Mouse (Mus musculus): ENCODE measurements around the gene Tent5b.
A peak's percentile ranks its signal among the peaks of the same experiment; 100 is the strongest.
"Not testable (repeated sequence)": the region's sequence is repeated elsewhere in the genome, so short reads cannot be mapped to it uniquely, and the experiment has no call there.

Tent5b gene

GRCm38 (mm10) chr4:133504300-133504699 lies 24.4 kb downstream of the Tent5b start:
- DNase-seq = no peak

GRCm38 (mm10) chr4:133504755-133505485 lies 25.0 kb downstream of the Tent5b start:
- no peak for DNase-seq

- no peak for DNase-seq
Observed at GRCm38 (mm10) chr4:133506573-133506972, 26.6 kb downstream of the Tent5b start.

- DNase-seq = no peak
Observed at GRCm38 (mm10) chr4:133508990-133509389, 29.1 kb downstream of the Tent5b start.

GRCm38 (mm10) chr4:133511050-133511449 lies 31.1 kb downstream of the Tent5b start:
- no peak for DNase-seq

- DNase-seq = not testable (repeated sequence)
Observed at GRCm38 (mm10) chr4:133512511-133512910, 32.6 kb downstream of the Tent5b start.

GRCm38 (mm10) chr4:133512972-133513371 lies 33.0 kb downstream of the Tent5b start:
- peak; percentile 80 to 84 for DNase-seq

- DNase-seq = peak; percentile 77 to 89
Observed at GRCm38 (mm10) chr4:133518601-133519368, 38.9 kb downstream of the Tent5b start, which contains the start of gene Kdf1. TSS of gene Kdf1 (plus strand) at chr4:133518963.

GRCm38 (mm10) chr4:133519369-133519665 lies 39.4 kb downstream of the Tent5b start:
- DNase-seq = peak in 1 of 2 experiments; percentile 67

GRCm38 (mm10) chr4:133521502-133521901 lies 41.6 kb downstream of the Tent5b start:
- DNase-seq = no peak

GRCm38 (mm10) chr4:133527788-133528187 lies 47.9 kb downstream of the Tent5b start:
- no peak for DNase-seq

GRCm38 (mm10) chr4:133532777-133533176 lies 52.8 kb downstream of the Tent5b start:
- no peak for DNase-seq

GRCm38 (mm10) chr4:133536081-133536480 lies 56.1 kb downstream of the Tent5b start:
- no peak for DNase-seq

GRCm38 (mm10) chr4:133536652-133537051 lies 56.7 kb downstream of the Tent5b start:
- no peak for DNase-seq
